Mouse (Mus musculus) midbrain, embryonic 10.5 days (tissue): Measurements from ENCODE around the gene Pih1d2. TPM values are rescaled to one million over a fixed set of nuclear protein-coding genes. Genes with fewer than 3 reads are reported as not detected.
A peak's percentile ranks its signal among the peaks of the same experiment; 100 is the strongest.
"Not testable (repeated sequence)": the region's sequence is repeated elsewhere in the genome, so short reads cannot be mapped to it uniquely, and the experiment has no call there.

Experiments used
- DNase-seq: peaks from one replicate; pipeline ENCODE4 v3.0.0-alpha.2; 2017; ENCODE audit warnings: low spot score
- H3K27ac ChIP-seq: fragments of 300-500 bp; sonication (generic); replicated peaks from 2 replicates; pipeline ENCODE4 v1.5.1; 2016; ENCODE audit warnings: mild to moderate bottlenecking
- H3K27me3 ChIP-seq: fragments of 300-500 bp; sonication (generic); 2 replicates; pipeline ENCODE4 v1.6.1; 2016; ENCODE audit warnings: low read depth, mild to moderate bottlenecking; ENCODE audit not compliant: poor library complexity, severe bottlenecking
- H3K36me3 ChIP-seq: fragments of 300-500 bp; sonication (generic); 2 replicates; pipeline ENCODE4 v1.6.1; 2016; ENCODE audit warnings: mild to moderate bottlenecking, moderate library complexity
- H3K4me1 ChIP-seq: fragments of 300-500 bp; sonication (generic); 2 replicates; pipeline ENCODE4 v1.6.1; 2016
- H3K4me3 ChIP-seq: fragments of 300-500 bp; sonication (generic); 2 replicates; pipeline ENCODE4 v1.5.1; 2016; ENCODE audit warnings: mild to moderate bottlenecking, moderate library complexity
- H3K9me3 ChIP-seq: fragments of 300-500 bp; sonication (generic); replicated peaks from 2 replicates; pipeline ENCODE4 v1.6.1; 2016; ENCODE audit warnings: mild to moderate bottlenecking
- WGBS: fragments of 180-500 bp; shearing (Covaris S2); methylation state at CpG from one replicate; pipeline ENCODE4 v1.1.7; 2016; 5-methylcytosine and 5-hydroxymethylcytosine counted together
- polyA plus RNA-seq: library from polyadenylated mRNA; unstranded; fragments of >200 nt; fragmentation: Nextera tagmentation; extraction: Ambion mirVana; gene quantifications from 2 replicates; pipeline ENCODE4 v1.2.1, GENCODE M21; 2016

Pih1d2 gene
- polyA plus RNA-seq, 1 experiment from 2014 or later: 8.4 TPM

DNA sequence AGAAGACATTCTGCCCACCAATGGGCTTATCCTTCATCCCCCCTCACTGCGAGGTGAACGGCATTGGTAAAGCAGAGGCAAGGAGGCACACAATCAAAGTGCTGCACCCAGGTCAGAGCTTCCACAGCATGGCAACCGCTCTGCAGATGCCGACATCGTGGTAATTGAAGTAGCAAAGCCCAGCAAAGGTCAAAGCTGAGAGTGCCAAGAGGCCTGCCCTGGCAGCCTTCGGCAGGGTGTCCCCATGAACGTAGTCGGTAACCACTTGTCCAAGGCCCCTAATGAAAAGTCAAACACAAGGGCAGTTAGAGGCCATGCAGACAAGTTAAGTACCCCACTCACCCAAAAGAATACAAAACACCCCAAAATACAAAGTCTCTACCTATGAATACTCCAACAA is 20.1 kb upstream of the Pih1d2 start:
- Histone ChIP-seq H3K4me3 (no peak overlapping the region), H3K4me1 (peaks cover 7% of the 10 kb centered on the region), H3K36me3 (peaks cover 59% of the 10 kb centered on the region), H3K27me3 (no peaks in the 10 kb centered on the region), H3K9me3 (no peaks in the 10 kb centered on the region), H3K27ac (no peak overlapping the region)
- WGBS: 96% methylated on average over 8 of the region's 8 CpGs
- no peak for DNase-seq

DNA sequence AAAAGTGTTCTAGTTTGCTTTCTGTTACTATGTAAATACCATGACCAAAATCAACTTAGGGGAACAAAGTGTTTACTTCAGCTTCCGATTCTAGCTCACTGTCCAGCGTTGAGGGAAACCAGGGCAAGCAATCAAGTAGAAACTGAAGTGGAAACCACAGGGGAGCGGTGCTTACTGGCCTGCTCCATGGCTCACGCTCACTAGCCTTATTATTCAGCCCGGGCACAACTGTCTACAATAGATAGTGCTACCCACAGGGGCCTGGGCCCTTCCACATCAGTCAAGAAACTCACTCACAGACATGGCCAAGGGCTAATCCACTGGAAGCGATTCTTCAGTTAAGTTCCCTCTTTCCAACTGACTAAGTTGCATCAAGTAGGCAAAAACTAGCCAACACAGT is 15.6 kb upstream of the Pih1d2 start:
- Histone ChIP-seq H3K4me1 (peaks cover 31% of the 10 kb centered on the region), H3K4me3 (no peak overlapping the region), H3K9me3 (no peaks in the 10 kb centered on the region), H3K27ac (no peak overlapping the region), H3K27me3 (no peaks in the 10 kb centered on the region), H3K36me3 (peaks cover 57% of the 10 kb centered on the region)
- DNase-seq: no peak
- WGBS: 87% methylated on average over 6 of the region's 6 CpGs

DNA sequence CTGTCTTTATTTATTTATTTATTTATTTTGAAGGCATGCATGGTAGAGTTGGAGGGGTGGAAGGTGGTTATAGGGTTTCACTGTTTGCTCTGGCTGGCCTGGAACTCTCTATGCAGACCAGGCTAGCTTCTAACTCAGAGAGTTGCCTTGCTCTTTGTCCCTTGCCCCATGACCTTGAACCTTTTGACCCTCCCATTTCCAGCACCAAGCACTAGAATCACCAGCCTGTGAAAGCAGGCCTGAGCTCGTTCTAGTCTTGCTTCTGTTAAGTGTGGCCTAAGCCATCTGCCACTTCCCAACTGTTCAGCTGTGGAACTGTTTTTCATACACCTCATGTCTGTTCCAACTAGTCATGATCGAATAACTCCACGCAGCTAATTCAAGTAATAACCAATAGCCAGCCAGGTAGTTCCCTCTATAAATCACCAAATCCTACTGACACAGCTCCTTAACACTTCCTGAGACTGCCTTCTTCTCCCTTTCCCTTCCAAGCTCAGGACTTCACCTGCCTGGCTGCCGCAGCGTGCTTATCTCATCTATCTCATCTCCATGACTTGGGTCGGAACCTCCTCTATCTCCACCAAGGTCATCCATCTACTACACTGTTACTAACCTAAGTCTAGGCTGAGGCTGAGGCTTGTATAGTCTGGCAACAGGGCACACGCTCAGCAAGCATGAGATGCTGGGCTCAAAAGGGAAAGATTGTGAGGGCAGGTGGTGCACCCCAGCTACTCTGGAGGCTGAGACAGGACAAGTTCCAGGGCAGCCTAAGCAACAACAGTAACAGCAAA is 14.9 kb upstream of the Pih1d2 start:
- no peak overlapping the region for H3K27ac ChIP-seq
- WGBS: 93% methylated on average over 7 of the region's 7 CpGs
- peaks cover 31% of the 10 kb centered on the region for H3K4me1 ChIP-seq
- H3K27me3 ChIP-seq: no peaks in the 10 kb centered on the region
- DNase-seq: no peak
- peak overlapping the region; percentile 92 for H3K4me3 ChIP-seq
- H3K36me3 ChIP-seq: peaks cover 55% of the 10 kb centered on the region
- no peaks in the 10 kb centered on the region for H3K9me3 ChIP-seq

GRCm38 (mm10) chr9:50603189-50603997 is 13.7 kb upstream of the Pih1d2 start, which contains the start of the genes Sdhd and Timm8b:
Gene Sdhd, minus strand, starts transcription at chr9:50603812.
Gene Timm8b, plus strand, starts transcription at chr9:50603910.
- DNase-seq: peak; percentile 95
- WGBS: under 1% methylated on average over 48 of the region's 48 CpGs
- H3K36me3 ChIP-seq: peaks cover 55% of the 10 kb centered on the region

DNA sequence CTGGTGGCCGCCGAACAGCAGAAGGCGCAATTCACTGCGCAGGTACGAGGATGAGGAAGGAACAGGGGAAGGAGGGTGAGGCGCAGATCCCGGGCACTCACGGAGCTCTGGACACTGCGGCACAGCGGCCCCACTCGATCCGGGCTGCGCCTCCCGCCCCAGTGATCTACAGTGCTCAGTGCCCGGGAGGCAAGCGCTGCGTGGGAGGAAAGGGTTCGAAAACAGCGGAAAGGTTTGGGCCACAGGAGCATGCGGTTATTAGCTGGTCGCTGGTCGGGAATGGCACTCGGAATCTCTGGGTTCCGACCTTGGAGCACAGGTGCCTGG is 13.2 kb upstream of the Pih1d2 start:
- Histone ChIP-seq H3K27ac (peak overlapping the region; percentile 94), H3K4me3 (peak overlapping the region; percentile 92), H3K4me1 (peaks cover 31% of the 10 kb centered on the region), H3K36me3 (peaks cover 55% of the 10 kb centered on the region), H3K9me3 (no peaks in the 10 kb centered on the region), H3K27me3 (no peaks in the 10 kb centered on the region)
- DNase-seq: no peak
- WGBS: under 1% methylated on average over 24 of the region's 24 CpGs

More at GRCm38 (mm10) chr9:50603189-50603997, 13.7 kb upstream of the Pih1d2 start, which contains the start of the genes Sdhd and Timm8b:
- H3K9me3 ChIP-seq: no peaks in the 10 kb centered on the region
- peaks cover 31% of the 10 kb centered on the region for H3K4me1 ChIP-seq
- peak within 1 kb of the TSS; percentile 92 for H3K4me3 ChIP-seq
- H3K27ac ChIP-seq: peak within 1 kb of the TSS; percentile 94
- no peaks in the 10 kb centered on the region for H3K27me3 ChIP-seq

DNA sequence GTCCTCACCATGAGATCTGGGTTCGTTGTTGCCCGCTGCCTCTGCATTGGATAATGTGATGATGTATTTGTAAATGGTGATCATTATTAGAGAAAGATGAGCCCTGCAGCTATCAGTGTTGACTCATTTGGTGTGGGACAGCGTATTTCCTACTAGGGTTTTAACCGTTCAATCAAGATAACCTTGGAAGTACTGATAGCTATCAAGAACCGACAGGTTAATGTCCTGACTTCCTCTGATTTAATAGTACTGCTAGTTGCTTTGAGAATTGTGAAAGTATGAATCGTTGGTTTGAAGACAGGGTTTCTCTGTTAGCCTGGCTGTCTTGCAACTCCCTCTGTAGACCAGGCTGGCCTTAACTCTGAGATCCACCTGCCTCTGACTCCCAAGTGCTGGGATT is 12.8 kb upstream of the Pih1d2 start:
- Histone ChIP-seq H3K4me3 (peak overlapping the region; percentile 92), H3K36me3 (peaks cover 55% of the 10 kb centered on the region), H3K27me3 (no peaks in the 10 kb centered on the region), H3K9me3 (no peaks in the 10 kb centered on the region), H3K4me1 (peaks cover 31% of the 10 kb centered on the region), H3K27ac (peak overlapping the region; percentile 94)
- DNase-seq: no peak
- 5% methylated on average over 6 of the region's 6 CpGs for WGBS

DNA sequence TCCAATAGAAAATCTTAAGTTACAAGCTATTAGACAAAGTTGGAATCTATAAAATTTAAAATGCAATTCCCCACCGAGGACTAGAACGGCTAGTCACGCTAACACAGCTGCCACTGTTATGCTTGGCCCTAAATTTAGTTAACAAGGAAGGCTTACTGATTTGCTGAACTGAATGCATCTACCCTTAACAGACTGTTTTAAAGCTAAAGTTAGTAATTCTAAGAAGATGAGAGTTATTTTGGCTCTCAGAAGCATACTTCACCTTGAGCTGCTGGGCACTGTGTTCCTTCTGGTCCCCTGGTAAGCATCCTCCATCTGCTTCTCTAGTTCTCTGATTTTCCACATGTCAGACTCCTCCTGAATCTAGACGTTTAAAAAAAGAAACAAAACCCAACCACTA is 5.0 kb upstream of the Pih1d2 start:
- 93% methylated on average over 4 of the region's 4 CpGs for WGBS
- no peaks in the 10 kb centered on the region for H3K27me3 ChIP-seq
- H3K4me3 ChIP-seq: no peak overlapping the region
- H3K9me3 ChIP-seq: no peaks in the 10 kb centered on the region
- peaks cover 14% of the 10 kb centered on the region for H3K4me1 ChIP-seq
- H3K27ac ChIP-seq: no peak overlapping the region
- H3K36me3 ChIP-seq: peaks cover 81% of the 10 kb centered on the region
- DNase-seq: no peak

DNA sequence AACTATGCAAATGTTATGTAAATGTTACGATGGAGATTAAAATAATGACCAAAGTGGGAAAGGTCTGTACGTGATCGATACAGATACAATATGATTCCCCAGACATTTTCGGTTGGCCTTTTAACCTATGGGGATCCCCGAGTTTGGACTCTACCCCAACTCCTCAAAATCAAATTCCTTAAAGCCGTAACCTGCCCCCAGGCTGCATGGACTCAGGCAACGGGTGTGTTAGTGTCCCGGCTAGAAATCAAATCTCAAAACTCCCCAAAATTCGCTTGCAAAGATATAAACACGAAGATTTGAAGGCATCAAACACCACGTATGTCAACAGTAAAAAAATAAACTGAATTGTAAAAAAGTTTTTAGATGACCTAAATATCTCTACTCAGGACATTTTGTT is 960 bp upstream of the Pih1d2 start:
- peak overlapping the region; percentile 96 for H3K27ac ChIP-seq

GRCm38 (mm10) chr9:50617794-50618330 is 741 bp downstream of the Pih1d2 start:
- Histone ChIP-seq H3K27ac (peak overlapping the region; percentile 96; the same call in 1 of the 2 replicates), H3K9me3 (no peaks in the 10 kb centered on the region), H3K27me3 (no peaks in the 10 kb centered on the region), H3K4me1 (peaks cover 18% of the 10 kb centered on the region), H3K4me3 (peak overlapping the region; percentile 89), H3K36me3 (peaks cover 25% of the 10 kb centered on the region)
- WGBS: 63% methylated on average over 9 of the region's 9 CpGs
- no peak for DNase-seq

More for the DNA sequence above, 960 bp upstream of the Pih1d2 start:
- 48% methylated on average over 11 of the region's 11 CpGs for WGBS
- H3K4me3 ChIP-seq: peak overlapping the region; percentile 89
- H3K27me3 ChIP-seq: no peaks in the 10 kb centered on the region
- H3K9me3 ChIP-seq: no peaks in the 10 kb centered on the region
- no peak for DNase-seq
- H3K4me1 ChIP-seq: peaks cover 18% of the 10 kb centered on the region
- peaks cover 41% of the 10 kb centered on the region for H3K36me3 ChIP-seq

- H3K4me3 ChIP-seq, DNase-seq, H3K27ac ChIP-seq, H3K27me3 ChIP-seq, H3K4me1 ChIP-seq, H3K9me3 ChIP-seq: not testable (repeated sequence)
- WGBS: 96% methylated on average over 6 of the region's 8 CpGs
- H3K36me3 ChIP-seq: peaks cover 41% of the 10 kb centered on the region
Measured at GRCm38 (mm10) chr9:50630903-50631302, 13.8 kb downstream of the Pih1d2 start.

GRCm38 (mm10) chr9:50632016-50632688 is 15.0 kb downstream of the Pih1d2 start:
- no peak overlapping the region for H3K4me3 ChIP-seq
- H3K27me3 ChIP-seq: no peaks in the 10 kb centered on the region
- H3K27ac ChIP-seq: no peak overlapping the region
- peaks cover 54% of the 10 kb centered on the region for H3K36me3 ChIP-seq
- H3K4me1 ChIP-seq: no peaks in the 10 kb centered on the region
- no peaks in the 10 kb centered on the region for H3K9me3 ChIP-seq
- DNase-seq: no peak
- 91% methylated on average over 6 of the region's 6 CpGs for WGBS

- DNase-seq: no peak
- H3K27me3 ChIP-seq: no peaks in the 10 kb centered on the region
- no peaks in the 10 kb centered on the region for H3K9me3 ChIP-seq
- peaks cover 63% of the 10 kb centered on the region for H3K36me3 ChIP-seq
- no peak overlapping the region for H3K4me3 ChIP-seq
- H3K27ac ChIP-seq: no peak overlapping the region
- no peaks in the 10 kb centered on the region for H3K4me1 ChIP-seq
- WGBS: 54% methylated on average over 2 of the region's 2 CpGs
Measured at GRCm38 (mm10) chr9:50633059-50633458, 15.9 kb downstream of the Pih1d2 start.
